Mouse (Mus musculus): ENCODE results near the gene Slc22a5.

DNA sequence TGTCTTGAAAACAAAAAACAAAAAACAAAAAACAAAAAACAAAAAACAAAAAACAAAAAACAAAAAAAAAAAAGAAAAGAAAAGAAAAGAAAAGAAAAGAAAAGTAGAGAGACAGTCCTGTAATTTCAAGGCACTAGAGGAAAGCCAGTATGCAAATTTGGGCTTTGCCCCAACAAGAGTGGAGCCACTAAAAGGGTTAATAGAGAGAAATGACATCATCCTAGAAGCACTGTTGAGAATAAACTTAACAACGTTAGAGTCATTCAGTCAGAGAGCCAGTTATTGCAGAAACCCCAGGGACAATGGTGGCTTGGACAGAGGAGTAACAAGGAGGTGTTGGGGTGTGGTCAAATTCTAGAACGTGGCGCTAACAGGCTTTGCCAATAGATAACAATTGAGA lies 76.7 kb downstream of the Slc22a5 start:
- TF ChIP-seq POLR2A (IDR thresholded peaks at IDR 0.05; ENCODE audit: borderline replicate concordance, extremely low read depth, insufficient read depth, insufficient read length, poor library complexity, severe bottlenecking) = no peak
- TF ChIP-seq CTCF (IDR thresholded peaks at IDR 0.05; ENCODE audit: borderline replicate concordance, extremely low read depth, insufficient read depth, insufficient read length) = no peak
